Mouse (Mus musculus) hindbrain, embryonic 11.5 days (tissue): ENCODE measurements at regions not wholly inside any gene's neighbourhood (a gene's known extent, or its start where the extent isn't known, plus 50 kb on each side); places are given as distances from the start of the nearest gene placed in this dataset.

Source experiments
- ATAC-seq: fragments of 200-750 bp; cut with Nextera tagmentation; 2 replicates; pipeline ENCODE4 v1.8.0; 2017; ENCODE audit warnings: mild to moderate bottlenecking, moderate TSS enrichment, moderate library complexity; ENCODE audit not compliant: low FRiP score
- DNase-seq: peaks from one replicate; pipeline ENCODE4 v3.0.0-alpha.2; 2015; ENCODE audit warnings: low spot score
- H3K27ac ChIP-seq: fragments of 300-500 bp; sonication (generic); 2 replicates; pipeline ENCODE4 v1.5.1; 2014; ENCODE audit warnings: mild to moderate bottlenecking, low read depth, low read length
- H3K27me3 ChIP-seq: fragments of 300-500 bp; sonication (generic); 2 replicates; pipeline ENCODE4 v1.6.1; 2014; ENCODE audit warnings: mild to moderate bottlenecking, low read length, moderate library complexity, mixed read lengths; ENCODE audit not compliant: control insufficient read depth, insufficient read depth
- H3K36me3 ChIP-seq: fragments of 300-500 bp; sonication (generic); 2 replicates; pipeline ENCODE4 v1.6.1; 2014; ENCODE audit warnings: mild to moderate bottlenecking, low read length, moderate library complexity, mixed read lengths; ENCODE audit not compliant: control insufficient read depth, insufficient read depth
- H3K4me1 ChIP-seq: fragments of 300-500 bp; sonication (generic); replicated peaks from 2 replicates; pipeline ENCODE4 v1.6.1; 2014; ENCODE audit warnings: low read length, mixed read lengths; ENCODE audit not compliant: control insufficient read depth, insufficient read depth
- H3K4me2 ChIP-seq: fragments of 300-500 bp; sonication (generic); replicated peaks from 2 replicates; pipeline ENCODE4 v1.6.1; 2014; ENCODE audit warnings: mild to moderate bottlenecking, low read depth, low read length
- H3K4me3 ChIP-seq: fragments of 300-500 bp; sonication (generic); 2 replicates; pipeline ENCODE4 v1.5.1; 2014; ENCODE audit warnings: low read depth, low read length
- H3K9ac ChIP-seq: fragments of 300-500 bp; sonication (generic); 2 replicates; pipeline ENCODE4 v1.6.1; 2014; ENCODE audit warnings: low read depth, low read length
- H3K9me3 ChIP-seq: fragments of 300-500 bp; sonication (generic); 2 replicates; pipeline ENCODE4 v1.6.1; 2016; ENCODE audit warnings: low read length; ENCODE audit not compliant: control insufficient read depth
- WGBS: fragments of 180-500 bp; shearing (Covaris S2); extraction: QIAGEN DNeasy Blood & Tissue Kit; methylation state at CpG from one replicate; pipeline ENCODE4 v1.1.7; 2014; 5-methylcytosine and 5-hydroxymethylcytosine counted together

DNA sequence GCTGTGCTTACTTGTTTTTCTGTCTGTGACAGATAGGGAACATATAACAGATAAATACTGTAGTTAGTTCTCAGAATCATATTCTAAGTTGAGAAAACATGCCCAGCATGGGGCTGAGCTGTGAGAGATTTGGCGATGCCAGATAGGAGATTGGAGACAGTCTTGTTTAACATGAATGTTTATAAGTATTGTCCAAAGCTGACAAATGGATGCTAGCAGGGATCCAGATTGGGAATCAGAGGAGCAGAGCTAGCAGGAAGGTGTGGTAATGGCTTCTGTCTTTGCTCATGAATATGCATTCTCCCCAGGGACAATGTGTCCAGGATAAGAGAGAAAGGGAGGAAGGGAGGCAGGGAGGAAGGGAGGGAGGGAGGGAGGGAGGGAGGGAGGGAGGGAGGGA, 436.2 kb upstream of the Klf12 start:
- H3K9me3 ChIP-seq, result no peaks in the 10 kb centered on the region
- peak; percentile 31 for DNase-seq
- no peak overlapping the region for H3K9ac ChIP-seq
- no peaks in the 10 kb centered on the region for H3K4me1 ChIP-seq
- H3K27ac ChIP-seq, result no peak overlapping the region
- H3K4me3 ChIP-seq, result no peak overlapping the region
- no peaks in the 10 kb centered on the region for H3K27me3 ChIP-seq
- peak; percentile 90 for ATAC-seq
- H3K4me2 ChIP-seq, result no peak overlapping the region
- 26% methylated on average over 1 of the region's 1 CpGs for WGBS
- no peaks in the 10 kb centered on the region for H3K36me3 ChIP-seq

DNA sequence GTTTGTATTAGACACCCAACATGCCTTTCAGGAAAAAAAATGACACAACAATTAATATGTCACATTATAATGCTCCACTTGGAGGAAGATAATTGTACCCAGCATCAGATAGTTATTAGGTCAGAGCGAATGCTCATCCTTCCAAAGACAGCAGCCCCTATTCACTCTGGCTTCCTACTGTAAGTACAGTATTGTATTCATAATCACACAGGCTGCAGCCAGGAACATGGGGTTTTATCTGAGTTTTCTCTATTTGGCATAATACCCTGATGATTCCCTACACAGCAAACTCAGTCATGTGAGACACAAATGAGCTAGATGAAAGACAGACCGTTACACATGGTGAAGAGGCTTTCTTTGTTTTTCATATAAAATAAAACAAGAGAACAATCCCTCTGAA, 430.5 kb upstream of the Klf12 start:
- H3K9ac ChIP-seq, result no peak overlapping the region
- H3K9me3 ChIP-seq, result no peaks in the 10 kb centered on the region
- no peaks in the 10 kb centered on the region for H3K4me1 ChIP-seq
- H3K4me3 ChIP-seq, result no peak overlapping the region
- no peaks in the 10 kb centered on the region for H3K36me3 ChIP-seq
- H3K4me2 ChIP-seq, result no peak overlapping the region
- H3K27me3 ChIP-seq, result no peaks in the 10 kb centered on the region
- DNase-seq, result no peak
- WGBS, result 71% methylated on average over 2 of the region's 2 CpGs
- no peak for ATAC-seq
- no peak overlapping the region; the same call in 1 of the 2 replicates for H3K27ac ChIP-seq

DNA sequence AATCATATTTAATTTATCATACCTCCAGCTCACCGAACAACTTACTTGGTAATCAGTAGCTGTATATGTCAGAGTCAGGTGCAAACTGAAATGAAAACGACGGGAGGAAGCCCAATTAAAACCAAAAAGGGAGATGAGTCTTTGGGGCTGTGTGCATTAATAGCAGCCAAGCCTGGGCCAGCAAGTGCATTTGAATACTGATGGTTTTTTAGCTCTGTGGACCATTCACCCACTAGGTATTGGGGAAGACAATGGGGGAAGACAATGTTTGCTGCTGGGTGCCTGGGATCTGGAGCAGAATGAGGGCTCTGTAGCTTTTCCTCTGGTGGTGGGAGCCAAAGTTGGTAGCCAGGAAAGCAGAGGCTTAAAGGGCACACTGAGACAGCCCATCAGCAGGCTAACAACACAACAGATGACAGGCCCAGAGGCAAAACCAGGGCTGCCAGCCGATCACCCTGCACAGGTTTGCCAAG, 429.6 kb upstream of the Klf12 start:
- Histone ChIP-seq H3K4me3 (no peak overlapping the region), H3K4me2 (no peak overlapping the region), H3K9ac (no peak overlapping the region), H3K27me3 (no peaks in the 10 kb centered on the region), H3K9me3 (no peaks in the 10 kb centered on the region), H3K27ac (peak overlapping the region; percentile 79), H3K36me3 (no peaks in the 10 kb centered on the region), H3K4me1 (no peaks in the 10 kb centered on the region)
- WGBS, result 72% methylated on average over 4 of the region's 4 CpGs
- DNase-seq (peak; percentile 29), ATAC-seq (peak; percentile 59)

DNA sequence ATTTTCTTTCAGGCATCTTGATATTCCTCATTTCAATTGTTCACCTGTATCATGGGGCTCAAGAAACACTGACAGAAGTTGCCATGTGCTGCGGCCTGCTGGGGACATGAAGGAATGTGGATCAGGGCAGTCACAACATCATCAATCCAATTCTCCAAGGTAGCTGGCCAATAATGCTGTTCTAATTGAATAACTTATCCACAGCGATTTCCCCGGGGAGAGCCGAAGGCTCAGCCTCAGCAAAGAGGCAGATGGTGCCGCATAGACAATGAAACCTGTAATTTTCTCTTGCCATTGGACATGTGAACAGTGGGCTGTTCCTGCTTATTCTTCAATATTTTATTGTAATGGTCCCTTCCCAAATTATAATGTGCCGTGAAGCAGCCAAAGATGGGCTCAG, 429.1 kb upstream of the Klf12 start:
- no peaks in the 10 kb centered on the region for H3K4me1 ChIP-seq
- peak overlapping the region; percentile 79 for H3K27ac ChIP-seq
- H3K4me3 ChIP-seq, result no peak overlapping the region
- no peaks in the 10 kb centered on the region for H3K36me3 ChIP-seq
- DNase-seq (peak; percentile 71), ATAC-seq (peak; percentile 87)
- H3K9ac ChIP-seq, result no peak overlapping the region
- H3K9me3 ChIP-seq, result no peaks in the 10 kb centered on the region
- 50% methylated on average over 6 of the region's 6 CpGs for WGBS
- H3K4me2 ChIP-seq, result no peak overlapping the region
- no peaks in the 10 kb centered on the region for H3K27me3 ChIP-seq

DNA sequence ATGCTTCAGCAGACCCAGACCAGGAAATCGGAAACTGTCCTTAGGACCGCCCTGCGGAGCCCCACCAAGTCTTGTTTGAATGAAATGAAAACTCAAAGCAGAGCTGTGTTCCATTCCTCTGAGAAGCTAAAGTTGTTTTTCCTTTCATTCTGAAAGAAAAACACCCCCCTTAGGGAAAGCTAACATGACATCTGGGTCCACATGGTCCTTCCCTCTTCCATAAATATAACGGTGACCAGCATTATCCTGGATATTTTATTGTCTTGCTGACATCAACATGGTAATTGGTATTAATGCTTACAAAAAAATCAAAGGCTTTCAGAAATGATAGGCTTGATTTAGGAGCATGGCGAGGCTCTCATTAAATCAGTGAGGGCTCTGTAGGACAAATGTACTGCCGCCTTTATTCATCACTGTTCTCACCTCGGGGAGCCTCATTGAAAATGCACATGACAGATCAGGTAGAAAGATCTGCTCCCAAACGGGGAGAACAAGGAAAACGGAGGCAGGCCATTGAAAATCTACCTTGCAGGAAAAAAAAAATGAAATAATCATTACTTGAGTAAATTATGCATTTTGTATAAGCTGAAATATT, 381.0 kb upstream of the Klf12 start:
- Histone ChIP-seq H3K36me3 (no peaks in the 10 kb centered on the region), H3K4me2 (no peak overlapping the region), H3K9ac (no peak overlapping the region), H3K4me1 (no peaks in the 10 kb centered on the region), H3K9me3 (no peaks in the 10 kb centered on the region), H3K4me3 (no peak overlapping the region), H3K27ac (no peak overlapping the region), H3K27me3 (no peaks in the 10 kb centered on the region)
- DNase-seq, result peak; percentile 17
- WGBS, result 29% methylated on average over 9 of the region's 9 CpGs
- peak; percentile 57 for ATAC-seq

DNA sequence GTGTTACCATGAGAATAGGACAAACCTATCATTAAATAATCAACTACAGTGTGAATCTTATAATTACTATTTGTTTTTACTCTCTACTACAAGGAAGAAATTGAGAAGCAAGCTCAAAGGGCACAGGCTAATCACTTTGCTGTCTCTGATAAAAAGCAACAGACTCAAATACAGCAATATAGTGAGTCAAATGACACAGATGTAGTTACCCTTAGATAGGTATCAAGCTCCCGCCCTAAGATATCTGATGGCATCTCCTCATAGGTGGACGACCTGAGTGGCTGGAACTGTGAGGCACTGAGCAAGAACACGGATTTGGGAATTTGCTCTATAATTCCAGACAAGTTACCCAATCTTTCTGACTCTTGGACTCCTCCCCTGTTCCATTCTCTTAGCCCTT, 379.7 kb upstream of the Klf12 start:
- no peaks in the 10 kb centered on the region for H3K36me3 ChIP-seq
- no peak overlapping the region for H3K9ac ChIP-seq
- no peak for ATAC-seq
- WGBS, result 74% methylated on average over 3 of the region's 3 CpGs
- H3K4me2 ChIP-seq, result no peak overlapping the region
- H3K27me3 ChIP-seq, result no peaks in the 10 kb centered on the region
- H3K4me1 ChIP-seq, result no peaks in the 10 kb centered on the region
- H3K4me3 ChIP-seq, result no peak overlapping the region
- no peak for DNase-seq
- H3K9me3 ChIP-seq, result no peaks in the 10 kb centered on the region
- no peak overlapping the region for H3K27ac ChIP-seq

DNA sequence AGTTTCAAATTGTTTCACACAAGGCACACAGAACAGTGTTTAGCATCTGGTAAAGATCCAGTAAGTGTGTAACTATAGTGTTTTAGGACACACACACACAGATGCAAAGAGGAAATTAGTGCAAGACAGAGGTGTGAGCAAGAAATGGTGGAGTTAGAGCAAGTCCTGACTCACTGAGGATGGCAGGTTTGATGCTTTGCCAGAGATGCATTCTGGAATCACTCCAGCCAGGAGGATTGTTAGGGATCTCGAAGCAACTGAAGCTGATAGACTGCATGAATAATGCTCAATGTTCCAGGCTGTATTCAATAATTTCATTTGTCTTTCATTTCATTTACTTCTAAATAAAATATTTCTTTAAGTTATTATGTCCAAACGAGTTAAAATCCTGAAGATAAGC, 357.6 kb upstream of the Klf12 start:
- ATAC-seq (no peak), DNase-seq (no peak)
- Histone ChIP-seq H3K4me3 (no peak overlapping the region), H3K4me1 (no peaks in the 10 kb centered on the region), H3K9me3 (no peaks in the 10 kb centered on the region), H3K36me3 (no peaks in the 10 kb centered on the region), H3K4me2 (no peak overlapping the region), H3K27me3 (no peaks in the 10 kb centered on the region), H3K9ac (no peak overlapping the region), H3K27ac (no peak overlapping the region)
- WGBS, result 81% methylated on average over 2 of the region's 2 CpGs

DNA sequence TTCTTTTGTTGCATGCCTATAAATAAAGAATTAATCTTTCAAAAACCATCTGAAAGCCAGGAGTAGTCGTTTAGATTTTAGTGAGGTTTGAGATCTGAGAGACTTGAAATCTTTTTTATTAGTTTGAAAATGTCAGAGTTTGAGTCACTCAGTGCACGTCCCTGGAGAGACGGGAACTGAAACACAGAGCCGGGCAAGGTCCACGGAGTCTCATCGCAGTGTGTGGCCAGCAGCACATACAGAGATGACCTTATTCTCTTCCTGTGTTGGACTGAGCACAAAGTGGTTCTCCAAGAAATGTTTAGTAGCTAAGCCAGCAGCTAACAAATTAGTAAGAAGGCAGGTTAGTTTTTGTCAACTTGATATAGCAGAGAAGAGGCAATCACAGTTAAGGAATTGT, 350.0 kb upstream of the Klf12 start:
- no peaks in the 10 kb centered on the region for H3K27me3 ChIP-seq
- no peaks in the 10 kb centered on the region for H3K9me3 ChIP-seq
- no peaks in the 10 kb centered on the region for H3K36me3 ChIP-seq
- H3K4me3 ChIP-seq, result no peak overlapping the region
- no peaks in the 10 kb centered on the region for H3K4me1 ChIP-seq
- WGBS, result 77% methylated on average over 6 of the region's 6 CpGs
- H3K4me2 ChIP-seq, result no peak overlapping the region
- no peak for ATAC-seq
- no peak overlapping the region for H3K27ac ChIP-seq
- DNase-seq, result no peak
- no peak overlapping the region for H3K9ac ChIP-seq

DNA sequence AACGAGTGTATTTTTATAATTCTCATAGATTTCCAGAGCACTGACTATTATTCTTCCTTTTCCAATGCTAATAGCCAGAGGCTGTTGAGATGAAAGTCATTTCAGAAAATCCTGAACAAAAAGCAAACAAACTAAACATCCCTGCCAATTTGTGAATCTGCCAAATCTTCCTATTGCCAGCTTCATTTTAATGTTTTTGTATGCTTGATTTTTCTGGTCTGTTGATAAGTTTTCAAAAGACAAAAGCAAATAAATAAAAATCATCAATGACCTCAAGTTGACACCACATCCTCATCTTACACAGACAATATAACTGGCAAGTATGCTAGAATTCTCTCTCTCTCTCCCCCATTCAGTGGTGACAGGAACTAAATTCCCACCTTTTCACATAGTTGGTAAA, 347.2 kb upstream of the Klf12 start:
- H3K9me3 ChIP-seq, result no peaks in the 10 kb centered on the region
- WGBS, result 79% methylated on average over 1 of the region's 1 CpGs
- no peak overlapping the region for H3K4me3 ChIP-seq
- no peaks in the 10 kb centered on the region for H3K27me3 ChIP-seq
- H3K4me1 ChIP-seq, result no peaks in the 10 kb centered on the region
- no peaks in the 10 kb centered on the region for H3K36me3 ChIP-seq
- ATAC-seq (no peak), DNase-seq (no peak)
- H3K9ac ChIP-seq, result no peak overlapping the region
- H3K27ac ChIP-seq, result no peak overlapping the region
- no peak overlapping the region for H3K4me2 ChIP-seq
